Mouse (Mus musculus): Measurements from ENCODE around the gene Fam167b. TPM values are rescaled to one million over a fixed set of nuclear protein-coding genes. Genes with fewer than 3 reads are reported as not detected.

Fam167b gene
- polyA plus RNA-seq, 1 experiment from 2014 or later = 2.9 TPM

Small RNA genes lying within 50 kb of the gene (microRNA-seq; reads per million reads assigned to microRNA genes)
- gene Mir8119 = not detected

Other genes starting within 250 kb of the Fam167b start
- 329 and 348 TPM in 2 replicates for gene Rbbp4, start 243.2 kb downstream of the Fam167b start, polyA plus RNA-seq (2014; fragmentation: Nextera tagmentation; extraction: Ambion mirVana)
- 46.7 and 52.2 TPM in 2 replicates for gene Zbtb8os, start 242.9 kb downstream of the Fam167b start, polyA plus RNA-seq (2014; fragmentation: Nextera tagmentation; extraction: Ambion mirVana)
- gene Zbtb8a, start 200.4 kb downstream of the Fam167b start, polyA plus RNA-seq (2014; fragmentation: Nextera tagmentation; extraction: Ambion mirVana) = 14.1 and 14.8 TPM in 2 replicates
- 1.1 and 2.2 TPM in 2 replicates for gene Zbtb8b, start 137.7 kb downstream of the Fam167b start, polyA plus RNA-seq (2014; fragmentation: Nextera tagmentation; extraction: Ambion mirVana)
- gene Bsdc1, start 117.0 kb downstream of the Fam167b start, polyA plus RNA-seq (2014; fragmentation: Nextera tagmentation; extraction: Ambion mirVana) = 25.6 and 25.7 TPM in 2 replicates
- gene Tssk3, start 87.5 kb downstream of the Fam167b start, polyA plus RNA-seq (2014; fragmentation: Nextera tagmentation; extraction: Ambion mirVana) = not detected in 2 replicates
- gene Fam229a, start 87.4 kb downstream of the Fam167b start, polyA plus RNA-seq (2014; fragmentation: Nextera tagmentation; extraction: Ambion mirVana) = not detected in 2 replicates
- gene Marcksl1, start 65.0 kb downstream of the Fam167b start, polyA plus RNA-seq (2014; fragmentation: Nextera tagmentation; extraction: Ambion mirVana) = 616 and 618 TPM in 2 replicates
- 210 and 217 TPM in 2 replicates for gene Hdac1, start 35.8 kb downstream of the Fam167b start, polyA plus RNA-seq (2014; fragmentation: Nextera tagmentation; extraction: Ambion mirVana)
- gene Lck, start 4.9 kb downstream of the Fam167b start, polyA plus RNA-seq (2014; fragmentation: Nextera tagmentation; extraction: Ambion mirVana) = 7.5 and 9.5 TPM in 2 replicates
- gene Eif3i, start 22.1 kb upstream of the Fam167b start, polyA plus RNA-seq (2014; fragmentation: Nextera tagmentation; extraction: Ambion mirVana) = 316 TPM in 2 replicates
- 206 and 226 TPM in 2 replicates for gene Tmem234, start 22.1 kb upstream of the Fam167b start, polyA plus RNA-seq (2014; fragmentation: Nextera tagmentation; extraction: Ambion mirVana)
- gene Dcdc2b, start 35.7 kb upstream of the Fam167b start, polyA plus RNA-seq (2014; fragmentation: Nextera tagmentation; extraction: Ambion mirVana) = 2.8 and 3.8 TPM in 2 replicates
- gene Iqcc, start 40.5 kb upstream of the Fam167b start, polyA plus RNA-seq (2014; fragmentation: Nextera tagmentation; extraction: Ambion mirVana) = 26.2 and 26.9 TPM in 2 replicates
- gene Ccdc28b, start 45.4 kb upstream of the Fam167b start, polyA plus RNA-seq (2014; fragmentation: Nextera tagmentation; extraction: Ambion mirVana) = 52.9 and 56.1 TPM in 2 replicates
- 91.9 and 94.4 TPM in 2 replicates for gene Txlna, start 62.5 kb upstream of the Fam167b start, polyA plus RNA-seq (2014; fragmentation: Nextera tagmentation; extraction: Ambion mirVana)
- gene Kpna6, start 94.2 kb upstream of the Fam167b start, polyA plus RNA-seq (2014; fragmentation: Nextera tagmentation; extraction: Ambion mirVana) = 12.0 and 14.4 TPM in 2 replicates
- 27.6 and 27.7 TPM in 2 replicates for gene Tmem39b, start 118.3 kb upstream of the Fam167b start, polyA plus RNA-seq (2014; fragmentation: Nextera tagmentation; extraction: Ambion mirVana)
- 95.5 and 103 TPM in 2 replicates for gene Khdrbs1, start 163.8 kb upstream of the Fam167b start, polyA plus RNA-seq (2014; fragmentation: Nextera tagmentation; extraction: Ambion mirVana)
- 252 and 294 TPM in 2 replicates for gene Ptp4a2, start 232.7 kb upstream of the Fam167b start, polyA plus RNA-seq (2014; fragmentation: Nextera tagmentation; extraction: Ambion mirVana)